Mouse (Mus musculus) liver, postnatal 0 days (tissue): Measurements from ENCODE around the gene Rps6ka1. TPM values are rescaled to one million over a fixed set of nuclear protein-coding genes. Genes with fewer than 3 reads are reported as not detected.

Experiments used
- ATAC-seq: fragments of 200-750 bp; cut with Nextera tagmentation; 2 replicates; pipeline ENCODE4 v1.8.0; 2017; ENCODE audit warnings: mild to moderate bottlenecking, moderate library complexity
- DNase-seq: peaks from one replicate; pipeline ENCODE4 v3.0.0-alpha.2; 2016
- H3K27ac ChIP-seq: fragments of 300-500 bp; sonication (generic); 2 replicates; pipeline ENCODE4 v1.5.1; 2014; ENCODE audit warnings: antibody characterized with exemption, moderate library complexity, mild to moderate bottlenecking, low read depth
- H3K27me3 ChIP-seq: fragments of 300-500 bp; sonication (generic); 2 replicates; pipeline ENCODE4 v1.6.1; 2014; ENCODE audit warnings: low read length, control low read depth, mixed read lengths; ENCODE audit not compliant: insufficient read depth
- H3K36me3 ChIP-seq: fragments of 300-500 bp; sonication (generic); replicated peaks from 2 replicates; pipeline ENCODE4 v1.6.1; 2014; ENCODE audit warnings: mild to moderate bottlenecking, control low read depth, low read length, moderate library complexity, mixed read lengths; ENCODE audit not compliant: insufficient read depth
- H3K4me1 ChIP-seq: fragments of 300-500 bp; sonication (generic); 2 replicates; pipeline ENCODE4 v1.6.1; 2014; ENCODE audit warnings: antibody characterized with exemption, mild to moderate bottlenecking, control low read depth; ENCODE audit not compliant: insufficient read depth
- H3K4me2 ChIP-seq: fragments of 300-500 bp; sonication (generic); 2 replicates; pipeline ENCODE4 v1.6.1; 2014; ENCODE audit warnings: low read depth, mild to moderate bottlenecking, low read length, moderate library complexity, mixed read lengths
- H3K4me3 ChIP-seq: fragments of 300-500 bp; sonication (generic); 2 replicates; pipeline ENCODE4 v1.5.1; 2014; ENCODE audit warnings: low read depth, low read length
- H3K9ac ChIP-seq: fragments of 300-500 bp; sonication (generic); replicated peaks from 2 replicates; pipeline ENCODE4 v1.6.1; 2014; ENCODE audit warnings: mild to moderate bottlenecking, moderate library complexity
- H3K9me3 ChIP-seq: fragments of 300-500 bp; sonication (generic); 2 replicates; pipeline ENCODE4 v1.6.1; 2016; ENCODE audit warnings: mild to moderate bottlenecking, control low read depth, low read length, mixed read lengths
- CTCF ChIP-seq: sonication (generic); IDR thresholded peaks from 2 replicates; pipeline ENCODE4 v1.5.1; 2016; ENCODE audit warnings: antibody characterized with exemption, low read depth
- EP300 ChIP-seq: IDR thresholded peaks from 2 replicates; pipeline ENCODE4 v1.6.1; 2016; ENCODE audit warnings: antibody characterized with exemption, low read depth, mild to moderate bottlenecking
- WGBS: fragments of 180-500 bp; shearing (Covaris S2); extraction: QIAGEN DNeasy Blood & Tissue Kit; methylation state at CpG from one replicate; pipeline ENCODE4 v1.1.7; 2014; ENCODE audit not compliant: insufficient replicate concordance; 5-methylcytosine and 5-hydroxymethylcytosine counted together
- polyA plus RNA-seq: library from polyadenylated mRNA; unstranded; fragments of >200 nt; fragmentation: Nextera tagmentation; extraction: Ambion mirVana; gene quantifications from 2 replicates; pipeline ENCODE4 v1.2.1, GENCODE M21; 2015

Rps6ka1 gene
- polyA plus RNA-seq, 1 experiment from 2014 or later, result 36.9 TPM

- H3K27ac ChIP-seq, result no peak overlapping the region
- no peak overlapping the region for H3K4me2 ChIP-seq
- TF ChIP-seq CTCF (no peak), EP300 (no peak)
- WGBS, result 63% methylated on average over 9 of the region's 9 CpGs
- DNase-seq (no peak), ATAC-seq (no peak)
- peaks cover 5% of the 10 kb centered on the region; the same call in 1 of the 2 replicates for H3K4me1 ChIP-seq
- H3K36me3 ChIP-seq, result no peaks in the 10 kb centered on the region
- H3K4me3 ChIP-seq, result no peak overlapping the region
- H3K9ac ChIP-seq, result no peak overlapping the region
- no peaks in the 10 kb centered on the region for H3K9me3 ChIP-seq
- H3K27me3 ChIP-seq, result no peaks in the 10 kb centered on the region
Observed at GRCm38 (mm10) chr4:133899241-133899800, 11.7 kb upstream of the Rps6ka1 start.

- 44% methylated on average over 6 of the region's 6 CpGs for WGBS
- no peaks in the 10 kb centered on the region for H3K36me3 ChIP-seq
- DNase-seq (no peak), ATAC-seq (no peak)
- H3K4me1 ChIP-seq, result peaks cover 3% of the 10 kb centered on the region; the same call in 1 of the 2 replicates
- H3K27me3 ChIP-seq, result no peaks in the 10 kb centered on the region
- no peak overlapping the region for H3K4me2 ChIP-seq
- no peak overlapping the region for H3K27ac ChIP-seq
- H3K9ac ChIP-seq, result no peak overlapping the region
- TF ChIP-seq CTCF, result no peak
- TF ChIP-seq EP300, result no peak
- no peaks in the 10 kb centered on the region for H3K9me3 ChIP-seq
- H3K4me3 ChIP-seq, result no peak overlapping the region
Observed at GRCm38 (mm10) chr4:133898151-133898550, 10.6 kb upstream of the Rps6ka1 start.

GRCm38 (mm10) chr4:133897431-133897891 is 9.9 kb upstream of the Rps6ka1 start:
- no peak for TF ChIP-seq EP300
- TF ChIP-seq CTCF, result no peak
- H3K9me3 ChIP-seq, result no peaks in the 10 kb centered on the region
- H3K9ac ChIP-seq, result no peak overlapping the region
- peaks cover 3% of the 10 kb centered on the region; the same call in 1 of the 2 replicates for H3K4me1 ChIP-seq
- DNase-seq (no peak), ATAC-seq (peak; percentile 55)
- no peak overlapping the region for H3K4me3 ChIP-seq
- no peaks in the 10 kb centered on the region for H3K27me3 ChIP-seq
- H3K27ac ChIP-seq, result no peak overlapping the region
- WGBS, result 82% methylated on average over 11 of the region's 11 CpGs
- no peaks in the 10 kb centered on the region for H3K36me3 ChIP-seq
- H3K4me2 ChIP-seq, result no peak overlapping the region

GRCm38 (mm10) chr4:133896984-133897383 is 9.4 kb upstream of the Rps6ka1 start:
- TF ChIP-seq CTCF (no peak), EP300 (no peak)
- 93% methylated on average over 1 of the region's 1 CpGs for whole genome bisulfite sequencing
- H3K27me3 ChIP-seq, result no peaks in the 10 kb centered on the region
- ATAC-seq, result no peak
- no peak overlapping the region for H3K4me2 ChIP-seq
- no peak for DNase-seq
- H3K9me3 ChIP-seq, result no peaks in the 10 kb centered on the region
- peaks cover 3% of the 10 kb centered on the region; the same call in 1 of the 2 replicates for H3K4me1 ChIP-seq
- no peak overlapping the region for H3K9ac ChIP-seq
- no peak overlapping the region for H3K4me3 ChIP-seq
- H3K36me3 ChIP-seq, result no peaks in the 10 kb centered on the region
- H3K27ac ChIP-seq, result no peak overlapping the region

- Histone ChIP-seq H3K4me2 (no peak overlapping the region), H3K4me1 (peaks cover 3% of the 10 kb centered on the region; the same call in 1 of the 2 replicates), H3K9me3 (no peaks in the 10 kb centered on the region), H3K36me3 (no peaks in the 10 kb centered on the region), H3K9ac (no peak overlapping the region), H3K4me3 (no peak overlapping the region), H3K27me3 (no peaks in the 10 kb centered on the region), H3K27ac (no peak overlapping the region)
- ATAC-seq (no peak), DNase-seq (no peak)
- no peak for TF ChIP-seq CTCF
- no peak for TF ChIP-seq EP300
- 84% methylated on average over 3 of the region's 3 CpGs for WGBS
Observed at GRCm38 (mm10) chr4:133896002-133896401, 8.4 kb upstream of the Rps6ka1 start.

- no peaks in the 10 kb centered on the region for H3K9me3 ChIP-seq
- no peaks in the 10 kb centered on the region for H3K36me3 ChIP-seq
- no peak for TF ChIP-seq EP300
- TF ChIP-seq CTCF, result no peak
- peak overlapping the region; percentile 77 for H3K4me3 ChIP-seq
- ATAC-seq (peak; percentile 57), DNase-seq (peak; percentile 54)
- peaks cover 21% of the 10 kb centered on the region for H3K4me1 ChIP-seq
- under 1% methylated on average over 31 of the region's 32 CpGs for WGBS
- peak overlapping the region; percentile 98 for H3K4me2 ChIP-seq
- peak overlapping the region; percentile 83 for H3K27ac ChIP-seq
- peak overlapping the region; percentile 78 for H3K9ac ChIP-seq
- no peaks in the 10 kb centered on the region for H3K27me3 ChIP-seq
Observed at GRCm38 (mm10) chr4:133887249-133887648, 348 bp downstream of the Rps6ka1 start.
